Mouse (Mus musculus) urinary bladder, postnatal 14 days (tissue): ENCODE results near the gene Taok2.
A peak's percentile ranks its signal among the peaks of the same experiment; 100 is the strongest.

Source experiments
- DNase-seq: peaks from one replicate; pipeline ENCODE4 v3.0.0; 2021; ENCODE audit warnings: low spot score

The Taok2 gene

GRCm38 (mm10) chr7:126869780-126870519 is 14.6 kb downstream of the Taok2 start:
- no peak for DNase-seq

GRCm38 (mm10) chr7:126868003-126868402 is 16.5 kb downstream of the Taok2 start:
- DNase-seq, result no peak

GRCm38 (mm10) chr7:126867534-126867933 is 17.0 kb downstream of the Taok2 start:
- no peak for DNase-seq

GRCm38 (mm10) chr7:126863791-126864190 is 20.7 kb downstream of the Taok2 start:
- no peak for DNase-seq

GRCm38 (mm10) chr7:126862147-126862784 is 22.2 kb downstream of the Taok2 start, which contains the start of gene Ino80e:
Gene Ino80e (minus strand): TSS chr7:126862377.
- peak; percentile 95 for DNase-seq

GRCm38 (mm10) chr7:126861429-126862130 is 22.9 kb downstream of the Taok2 start, which contains the start of gene Hirip3:
Gene Hirip3 (plus strand): TSS chr7:126861972.
- peak; percentile 96 for DNase-seq

GRCm38 (mm10) chr7:126860987-126861386 is 23.5 kb downstream of the Taok2 start:
- no peak for DNase-seq

- DNase-seq, result no peak
Measured at GRCm38 (mm10) chr7:126856741-126857420, 27.6 kb downstream of the Taok2 start.

GRCm38 (mm10) chr7:126855641-126856040 is 28.9 kb downstream of the Taok2 start:
- DNase-seq, result no peak

- DNase-seq, result no peak
Measured at GRCm38 (mm10) chr7:126853454-126853853, 31.0 kb downstream of the Taok2 start.

- no peak for DNase-seq
Measured at GRCm38 (mm10) chr7:126851192-126851591, 33.3 kb downstream of the Taok2 start.

- DNase-seq, result no peak
Measured at GRCm38 (mm10) chr7:126850161-126850560, 34.3 kb downstream of the Taok2 start.

- no peak for DNase-seq
Measured at GRCm38 (mm10) chr7:126848794-126849193, 35.7 kb downstream of the Taok2 start.

- no peak for DNase-seq
Measured at GRCm38 (mm10) chr7:126847421-126848398, 36.8 kb downstream of the Taok2 start.

- DNase-seq, result no peak
Measured at GRCm38 (mm10) chr7:126847116-126847420, 37.4 kb downstream of the Taok2 start, which contains the start of gene Doc2a. Gene Doc2a (plus strand): TSS chr7:126847416.

- no peak for DNase-seq
Measured at GRCm38 (mm10) chr7:126845516-126845915, 39.0 kb downstream of the Taok2 start.

- DNase-seq, result no peak
Measured at GRCm38 (mm10) chr7:126843276-126843675, 41.2 kb downstream of the Taok2 start.

GRCm38 (mm10) chr7:126833294-126833693 is 51.2 kb downstream of the Taok2 start:
- no peak for DNase-seq

GRCm38 (mm10) chr7:126832036-126832598 is 52.4 kb downstream of the Taok2 start:
- peak; percentile 81 for DNase-seq

GRCm38 (mm10) chr7:126831539-126831938 is 53.0 kb downstream of the Taok2 start, which contains the start of gene 4930451I11Rik:
Gene 4930451I11Rik (minus strand): TSS chr7:126831639.
- no peak for DNase-seq

- DNase-seq, result no peak
Measured at GRCm38 (mm10) chr7:126825952-126826351, 58.6 kb downstream of the Taok2 start.
